20 mouse cellular contexts compared by ENCODE assay signal in genomic region chr19:27149567-27149966, GRCm38 (mm10).
DNase-seq lines count a peak whose midpoint lies in the region; ATAC-seq and TF ChIP-seq lines count a peak whose summit lies in the region.
"Had no signal": no experiment of that assay in that cellular context is flagged by ENCODE, and none has a peak within 500 bp of the region (broad histone marks: within the 10 kb centered on the region; RNA-seq: fewer than 3 reads in every experiment).

No protein-coding gene starts in this region.

- no peak for TF ChIP-seq CTCF in kidney, adult 2 months (conservative IDR thresholded peaks at IDR 0.05; ENCODE audit: insufficient read depth, insufficient read length, low read depth, low read length)
- TF ChIP-seq CTCF in stomach, postnatal 0 days (IDR thresholded peaks at IDR 0.05; ENCODE audit: low read depth), result no peak

- no peak for TF ChIP-seq POLR2A in kidney, adult 2 months (IDR thresholded peaks at IDR 0.05; ENCODE audit: low read depth, low read length)

- no peak overlapping the region for H3K9ac ChIP-seq in kidney, embryonic 15.5 days
- no peak overlapping the region for H3K9ac ChIP-seq in liver, embryonic 13.5 days
- H3K9ac ChIP-seq in stomach, postnatal 0 days (ENCODE audit: low read length), result no peak overlapping the region
- H3K9ac ChIP-seq: embryonic facial prominence, embryonic 12.5 days; forebrain, postnatal 0 days; hindbrain, embryonic 12.5 days had no signal

- no peaks in the 10 kb centered on the region for H3K36me3 ChIP-seq in kidney, embryonic 15.5 days
- no peaks in the 10 kb centered on the region for H3K36me3 ChIP-seq in kidney, adult 2 months (ENCODE audit: control insufficient read depth, insufficient read depth, low read length)
- H3K36me3 ChIP-seq in liver, embryonic 13.5 days, result no peaks in the 10 kb centered on the region
- no peaks in the 10 kb centered on the region for H3K36me3 ChIP-seq in stomach, postnatal 0 days (ENCODE audit: control insufficient read depth, insufficient read depth, low read length)
- H3K36me3 ChIP-seq: embryonic facial prominence, embryonic 12.5 days; hindbrain, embryonic 12.5 days had no signal

- H3K4me1 ChIP-seq in kidney, embryonic 15.5 days, result peaks cover 19% of the 10 kb centered on the region
- H3K4me1 ChIP-seq in kidney, adult 2 months (ENCODE audit: control insufficient read depth, insufficient read depth, low read length), result no peaks in the 10 kb centered on the region
- H3K4me1 ChIP-seq in liver, embryonic 13.5 days (replicated peaks), result no peaks in the 10 kb centered on the region
- H3K4me1 ChIP-seq in stomach, postnatal 0 days (replicated peaks; ENCODE audit: control insufficient read depth, insufficient read depth), result no peaks in the 10 kb centered on the region
- H3K4me1 ChIP-seq: hindbrain, embryonic 12.5 days had no signal

- H3K27me3 ChIP-seq in kidney, embryonic 15.5 days, result no peaks in the 10 kb centered on the region
- H3K27me3 ChIP-seq in kidney, adult 2 months (replicated peaks; ENCODE audit: control insufficient read depth, insufficient read depth, low read length), result no peaks in the 10 kb centered on the region
- H3K27me3 ChIP-seq in liver, embryonic 13.5 days, result no peaks in the 10 kb centered on the region
- H3K27me3 ChIP-seq in stomach, postnatal 0 days (ENCODE audit: control insufficient read depth, insufficient read depth, low read length), result no peaks in the 10 kb centered on the region
- H3K27me3 ChIP-seq: CH12.LX; embryonic facial prominence, embryonic 12.5 days; hindbrain, embryonic 12.5 days had no signal

- TF ChIP-seq EP300 in stomach, postnatal 0 days (optimal IDR thresholded peaks at IDR 0.05), result no peak

- DNase-seq in kidney, adult 2 months, result no peak
- DNase-seq in thymus, postnatal 14 days, result peak; percentile 30
- DNase-seq in thymus, adult 18-20 months, result no peak
- no peak for DNase-seq in liver, embryonic 13.5 days
- DNase-seq in stomach, postnatal 0 days (ENCODE audit: low spot score), result peak; percentile 38
- DNase-seq in cerebellum, adult 9-11 months, result no peak
- no peak for DNase-seq in left cerebral cortex, adult 9 months (ENCODE audit: low spot score in 2 of 2)
- DNase-seq: adrenal gland, postnatal 10 days; cerebellum, adult 2 months; forebrain, postnatal 0 days; gastrocnemius, postnatal 10 days; kidney, adult 18-20 months; kidney, postnatal 4 days; right cerebral cortex, adult 18-20 months had no signal

- H3K4me2 ChIP-seq in kidney, embryonic 15.5 days, result no peak overlapping the region
- H3K4me2 ChIP-seq in liver, embryonic 13.5 days, result no peak overlapping the region
- H3K4me2 ChIP-seq in stomach, postnatal 0 days (replicated peaks; ENCODE audit: low read depth), result no peak overlapping the region
- H3K4me2 ChIP-seq: embryonic facial prominence, embryonic 12.5 days; hindbrain, embryonic 12.5 days had no signal

- peak overlapping the region; percentile 60; the same call in 1 of the 2 replicates for H3K27ac ChIP-seq in kidney, embryonic 15.5 days
- no peak overlapping the region for H3K27ac ChIP-seq in kidney, adult 2 months (ENCODE audit: insufficient read depth, low read depth, low read length)
- H3K27ac ChIP-seq in liver, embryonic 13.5 days, result no peak overlapping the region
- H3K27ac ChIP-seq in stomach, postnatal 0 days (replicated peaks), result no peak overlapping the region
- H3K27ac ChIP-seq: embryonic facial prominence, embryonic 12.5 days; hindbrain, embryonic 12.5 days; macrophage had no signal

- ATAC-seq in kidney, embryonic 15.5 days (replicated peaks; ENCODE audit: low FRiP score), result no peak; the same call in 1 of the 2 replicates
- peak; percentile 26 for ATAC-seq in liver, embryonic 13.5 days (ENCODE audit: low read depth)
- ATAC-seq in stomach, postnatal 0 days (ENCODE audit: low FRiP score, low TSS enrichment), result peak; percentile 53; the same call in 1 of the 2 replicates
- ATAC-seq: forebrain, postnatal 0 days; midbrain, embryonic 16.5 days had no signal

- no peaks in the 10 kb centered on the region for H3K9me3 ChIP-seq in kidney, embryonic 15.5 days (replicated peaks)
- no peaks in the 10 kb centered on the region for H3K9me3 ChIP-seq in liver, embryonic 13.5 days (replicated peaks)
- H3K9me3 ChIP-seq in stomach, postnatal 0 days (ENCODE audit: control insufficient read depth, low read length), result no peaks in the 10 kb centered on the region
- H3K9me3 ChIP-seq: embryonic facial prominence, embryonic 12.5 days; hindbrain, embryonic 12.5 days had no signal

- no peak overlapping the region for H3K4me3 ChIP-seq in kidney, embryonic 15.5 days (replicated peaks)
- H3K4me3 ChIP-seq in kidney, adult 2 months (ENCODE audit: insufficient read depth, low read depth, low read length), result no peak overlapping the region
- H3K4me3 ChIP-seq in liver, embryonic 13.5 days (replicated peaks), result no peak overlapping the region
- no peak overlapping the region for H3K4me3 ChIP-seq in stomach, postnatal 0 days (ENCODE audit: low read depth, low read length)
- H3K4me3 ChIP-seq: embryonic facial prominence, embryonic 12.5 days; hindbrain, embryonic 12.5 days had no signal

- WGBS in kidney, embryonic 15.5 days, result 59% methylated on average over 4 of the region's 4 CpGs
- WGBS in kidney, adult 2 months, result 74% methylated on average over 4 of the region's 4 CpGs
- WGBS in liver, embryonic 13.5 days (ENCODE audit: insufficient replicate concordance), result 14% methylated on average over 4 of the region's 4 CpGs
- 51% methylated on average over 4 of the region's 4 CpGs for WGBS in stomach, postnatal 0 days

Comparison
In these comparisons a context has a peak if more than half of its experiments do, and no peak if none do; other contexts are left out.
1. DNase-seq: peak in thymus, postnatal 14 days (single experiment) and stomach, postnatal 0 days (single experiment); none in kidney, adult 2 months (single experiment), thymus, adult 18-20 months (0 of 2), liver, embryonic 13.5 days (single experiment), cerebellum, adult 9-11 months (single experiment) and left cerebral cortex, adult 9 months (0 of 2).